Mouse (Mus musculus) cerebellum, adult 2 months (tissue): Measurements from ENCODE around the gene Bag1.

Experiments
- CTCF ChIP-seq: fragments of 200-500 bp; IDR thresholded peaks from 2 replicates; pipeline ENCODE4 v1.5.1; 2011; ENCODE audit warnings: low read depth, mild to moderate bottlenecking, control low read depth, low read length, moderate library complexity, borderline replicate concordance; ENCODE audit not compliant: insufficient read depth
- POLR2A ChIP-seq: fragments of 200-500 bp; IDR thresholded peaks from 2 replicates; pipeline ENCODE4 v1.6.1; 2011; ENCODE audit warnings: low read length, control low read depth, borderline replicate concordance; ENCODE audit not compliant: insufficient read depth

DNA sequence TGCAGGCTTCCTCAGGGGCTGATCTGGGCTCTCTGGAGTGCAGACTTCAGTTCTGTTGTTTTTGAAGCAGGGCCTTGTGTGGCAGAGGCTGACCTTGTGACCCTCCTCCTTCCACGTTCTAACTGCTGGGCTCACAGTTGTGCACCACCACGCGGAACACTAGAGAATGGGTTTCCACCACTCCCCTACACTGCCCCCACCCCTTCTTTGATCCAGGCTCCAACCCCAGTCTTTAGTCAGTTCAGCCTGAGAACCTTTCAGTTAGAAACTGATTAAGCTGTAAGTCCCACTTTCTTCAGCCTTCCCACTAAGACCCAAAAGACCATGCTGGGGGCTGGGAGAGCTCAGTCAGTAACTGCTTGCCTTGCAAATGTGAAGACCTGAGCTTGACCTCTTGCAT, 22.5 kb downstream of the Bag1 start:
- TF ChIP-seq CTCF (no peak), POLR2A (no peak)
